Mouse (Mus musculus): Measurements from ENCODE around the gene Gm21731.
"Not testable (repeated sequence)": the region's sequence is repeated elsewhere in the genome, so short reads cannot be mapped to it uniquely, and the experiment has no call there.

The Gm21731 gene

DNA sequence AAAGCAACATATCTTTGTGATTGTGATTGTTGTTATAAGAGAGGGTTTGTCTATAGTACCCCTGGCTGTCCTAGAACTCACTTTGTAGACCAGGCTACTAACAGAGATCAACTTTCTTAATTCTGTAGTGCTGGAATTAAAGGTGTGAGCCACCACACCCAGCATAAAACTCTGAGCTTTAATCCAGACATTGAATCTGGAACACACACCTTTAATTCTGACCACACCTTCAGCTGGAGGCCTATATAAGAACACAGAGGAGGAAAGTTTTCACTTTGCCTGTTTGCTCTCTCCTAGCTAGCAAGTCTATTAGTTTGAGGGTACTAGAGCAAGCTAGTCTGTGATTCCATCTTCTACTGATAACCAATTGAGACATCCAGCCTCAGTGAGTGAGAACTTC is at the start of gene Gm21731:
Gene Gm21731 (plus strand): TSS at position 301 of the 400 bp plus-strand sequence.
- DNase-seq, result not testable (repeated sequence)

GRCm38 (mm10) chr13:120196189-120196821 is 42.6 kb upstream of the Gm21731 start:
- not testable (repeated sequence) for DNase-seq

DNA sequence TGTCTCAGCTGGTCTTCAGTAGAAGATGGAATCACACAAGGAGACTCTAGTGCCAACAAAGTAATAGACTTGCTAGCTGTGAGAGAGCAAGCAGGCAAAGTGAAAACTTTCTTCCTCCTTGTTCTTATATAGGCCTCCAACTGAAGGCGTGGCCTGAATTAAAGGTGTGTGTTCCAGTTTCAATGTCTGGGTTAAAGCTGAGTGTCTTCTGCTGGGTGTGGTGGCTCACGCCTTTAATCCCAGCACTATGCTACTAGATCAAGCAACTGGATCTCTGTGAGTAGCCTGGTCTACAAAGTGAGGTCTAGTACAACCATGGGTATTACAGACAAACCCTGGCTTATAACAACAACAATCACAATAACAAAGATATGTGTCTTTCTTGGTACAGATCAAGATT is 23.1 kb upstream of the Gm21731 start, which contains the start of gene Gm21762:
Gene Gm21762 (minus strand): TSS at position 101 of the 400 bp plus-strand sequence.
- not testable (repeated sequence) for DNase-seq

DNA sequence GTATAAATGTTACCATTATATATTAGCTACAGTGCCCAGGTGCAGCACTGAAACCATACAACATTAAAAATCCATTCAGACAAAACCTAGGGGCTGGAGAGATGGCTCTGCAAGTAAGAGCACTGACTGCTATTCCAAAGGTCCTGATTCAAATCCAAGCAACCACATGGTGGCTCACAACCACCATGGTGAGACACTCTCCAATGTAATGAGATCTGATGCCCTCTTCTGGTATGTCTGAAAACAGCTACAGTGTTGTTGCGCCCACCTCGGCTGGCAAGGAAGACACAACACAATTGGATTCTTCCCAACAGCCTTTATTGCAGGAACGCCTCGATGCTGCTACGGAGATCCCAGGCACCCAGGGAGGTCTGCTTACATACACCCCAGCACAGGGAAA is 18.0 kb upstream of the Gm21731 start:
- not testable (repeated sequence) for DNase-seq

GRCm38 (mm10) chr13:120223012-120223659 is 15.8 kb upstream of the Gm21731 start:
- DNase-seq, result not testable (repeated sequence)

- not testable (repeated sequence) for DNase-seq
These were observed 7.1 kb upstream of the Gm21731 start for GRCm38 (mm10) chr13:120231798-120232197.

- peak; percentile 3 for DNase-seq
These were observed 6.4 kb upstream of the Gm21731 start for GRCm38 (mm10) chr13:120232447-120233049.

- DNase-seq, result not testable (repeated sequence)
These were observed 12.5 kb downstream of the Gm21731 start for GRCm38 (mm10) chr13:120251208-120251924.

GRCm38 (mm10) chr13:120258817-120259658 is 20.1 kb downstream of the Gm21731 start:
- DNase-seq, result not testable (repeated sequence)

DNA sequence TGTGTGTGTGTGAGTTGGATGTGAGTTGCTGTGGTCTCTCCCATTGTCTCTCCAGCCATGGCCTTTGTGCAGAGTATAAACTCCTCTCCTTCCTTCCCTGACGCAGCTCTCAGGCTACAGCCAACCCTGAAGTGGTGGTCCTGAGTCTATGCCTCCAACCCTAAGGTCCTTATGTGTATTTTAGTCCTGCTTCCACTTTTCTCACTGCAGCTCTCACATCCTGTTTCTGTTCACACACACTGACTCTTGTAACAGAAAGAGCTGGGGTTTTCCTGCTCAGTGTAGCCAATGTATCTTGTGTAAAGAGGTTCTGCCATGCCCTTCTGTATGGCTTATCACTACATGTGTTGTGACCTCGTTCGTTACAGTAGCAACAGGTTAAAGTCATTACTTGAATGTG is 20.8 kb downstream of the Gm21731 start:
- DNase-seq, result not testable (repeated sequence)

DNA sequence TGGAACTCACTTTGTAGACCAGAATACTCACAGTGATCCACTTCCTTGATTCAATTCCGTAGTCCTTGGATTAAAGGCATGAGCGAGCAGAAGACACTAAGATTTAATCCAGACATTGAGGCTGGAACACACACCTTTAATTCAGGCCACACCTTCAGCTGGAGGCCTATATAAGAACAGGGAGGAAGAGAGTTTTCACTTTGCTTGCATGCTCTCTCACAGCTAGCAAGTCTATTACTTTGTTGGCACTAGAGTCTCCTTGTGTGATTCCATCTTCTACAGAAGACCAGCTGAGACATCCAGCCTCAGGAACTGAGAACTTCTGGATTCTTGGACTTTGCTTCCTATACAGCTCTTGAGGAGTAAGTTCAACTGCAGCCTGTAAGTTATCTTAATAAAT is 24.0 kb downstream of the Gm21731 start, which contains the start of gene AF067061:
Gene AF067061 (plus strand): TSS at position 245 of the 400 bp plus-strand sequence.
- DNase-seq, result not testable (repeated sequence)

- not testable (repeated sequence) for DNase-seq
These were observed 38.9 kb downstream of the Gm21731 start for GRCm38 (mm10) chr13:120277837-120278236.

DNA sequence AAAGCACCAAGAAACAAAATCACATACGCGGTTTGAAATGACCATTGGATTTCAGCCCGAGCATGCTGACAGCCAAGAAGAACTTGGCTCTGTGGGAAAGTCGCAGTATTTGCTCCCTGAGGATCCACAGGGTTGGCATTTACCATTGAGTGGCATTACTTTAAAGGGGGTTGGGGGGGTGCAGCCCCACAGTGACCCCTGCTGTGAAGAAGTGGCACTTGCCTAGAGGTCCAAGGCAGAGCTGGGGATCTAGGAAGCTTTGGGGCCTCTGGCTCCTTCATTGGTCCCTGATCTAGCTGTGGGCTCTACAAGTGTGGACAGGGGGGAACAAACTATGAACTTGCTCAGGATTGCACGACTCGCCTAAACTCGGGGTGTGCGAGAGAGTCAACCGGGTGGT is 39.9 kb downstream of the Gm21731 start:
- no peak for DNase-seq

All from thymus, postnatal 25 days (tissue).